Mouse (Mus musculus): ENCODE results near the gene Ttll8. TPM values are rescaled to one million over a fixed set of nuclear protein-coding genes. Genes with fewer than 3 reads are reported as not detected.

The Ttll8 gene
- polyA plus RNA-seq, 1 experiment from 2014 or later = not detected

DNA sequence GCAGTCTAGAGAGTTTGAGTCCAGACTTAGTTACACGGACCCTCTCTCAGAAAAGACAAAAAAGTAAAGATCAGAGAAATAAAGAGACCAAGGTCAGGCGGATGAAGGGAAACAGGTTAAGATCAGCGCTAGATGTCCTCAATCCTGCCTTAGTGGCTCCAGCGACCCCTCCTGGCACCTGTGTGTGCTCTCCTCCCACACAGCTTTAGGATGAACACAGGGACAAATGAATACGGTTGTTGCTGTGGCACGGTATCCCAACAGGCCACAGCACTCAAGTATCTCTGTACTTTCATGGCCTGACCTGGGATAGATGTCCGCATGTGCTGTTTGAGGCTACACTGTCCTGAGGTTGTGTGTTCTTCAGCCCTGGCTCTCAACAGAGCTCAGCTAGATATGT, 59.1 kb downstream of the Ttll8 start:
- Histone ChIP-seq H3K9me3 (ENCODE audit: control insufficient read depth, low read length) (no peaks in the 10 kb centered on the region), H3K4me2 (replicated peaks; ENCODE audit: low read depth, low read length) (no peak overlapping the region), H3K9ac (ENCODE audit: low read depth, low read length) (no peak overlapping the region), H3K4me3 (ENCODE audit: low read depth, low read length) (no peak overlapping the region), H3K27me3 (ENCODE audit: control insufficient read depth, insufficient read depth, low read length) (no peaks in the 10 kb centered on the region; the same call in 1 of the 2 replicates), H3K27ac (ENCODE audit: low read depth, low read length) (no peak overlapping the region), H3K4me1 (replicated peaks; ENCODE audit: control insufficient read depth, insufficient read depth, low read length) (no peaks in the 10 kb centered on the region), H3K36me3 (ENCODE audit: control insufficient read depth, insufficient read depth, low read length) (no peaks in the 10 kb centered on the region)
- DNase-seq (ENCODE audit: low spot score) (no peak), ATAC-seq (ENCODE audit: low FRiP score) (no peak)
- 64% methylated on average over 7 of the region's 7 CpGs for WGBS

DNA sequence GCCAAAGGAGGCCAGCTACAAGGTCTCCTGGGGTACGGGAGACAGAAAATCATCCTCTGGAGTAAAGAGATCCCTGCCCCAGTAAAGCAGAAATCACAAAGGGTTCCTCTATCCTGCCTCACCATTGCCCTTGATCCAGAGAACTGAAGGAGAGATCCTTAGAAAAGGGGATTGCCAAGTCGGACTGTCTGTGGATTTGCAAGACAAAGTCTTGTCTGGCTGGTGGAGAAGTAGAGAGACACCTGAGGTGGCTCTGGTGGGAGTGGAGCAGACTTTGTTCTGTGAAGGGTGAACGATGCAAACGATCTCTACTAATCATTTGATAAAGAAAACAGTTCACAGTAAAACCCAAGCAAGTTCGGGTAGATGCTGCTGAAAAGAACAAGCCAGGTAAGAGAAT, 61.3 kb downstream of the Ttll8 start:
- Histone ChIP-seq H3K27ac (ENCODE audit: low read depth, low read length) (no peak overlapping the region), H3K4me3 (ENCODE audit: low read depth, low read length) (no peak overlapping the region), H3K4me1 (replicated peaks; ENCODE audit: control insufficient read depth, insufficient read depth, low read length) (no peaks in the 10 kb centered on the region), H3K9ac (ENCODE audit: low read depth, low read length) (no peak overlapping the region), H3K4me2 (replicated peaks; ENCODE audit: low read depth, low read length) (no peak overlapping the region), H3K9me3 (ENCODE audit: control insufficient read depth, low read length) (no peaks in the 10 kb centered on the region), H3K27me3 (ENCODE audit: control insufficient read depth, insufficient read depth, low read length) (no peaks in the 10 kb centered on the region; the same call in 1 of the 2 replicates), H3K36me3 (ENCODE audit: control insufficient read depth, insufficient read depth, low read length) (no peaks in the 10 kb centered on the region)
- DNase-seq (ENCODE audit: low spot score) = no peak
- no peak for ATAC-seq (ENCODE audit: low FRiP score)
- WGBS = 82% methylated on average over 5 of the region's 5 CpGs

DNA sequence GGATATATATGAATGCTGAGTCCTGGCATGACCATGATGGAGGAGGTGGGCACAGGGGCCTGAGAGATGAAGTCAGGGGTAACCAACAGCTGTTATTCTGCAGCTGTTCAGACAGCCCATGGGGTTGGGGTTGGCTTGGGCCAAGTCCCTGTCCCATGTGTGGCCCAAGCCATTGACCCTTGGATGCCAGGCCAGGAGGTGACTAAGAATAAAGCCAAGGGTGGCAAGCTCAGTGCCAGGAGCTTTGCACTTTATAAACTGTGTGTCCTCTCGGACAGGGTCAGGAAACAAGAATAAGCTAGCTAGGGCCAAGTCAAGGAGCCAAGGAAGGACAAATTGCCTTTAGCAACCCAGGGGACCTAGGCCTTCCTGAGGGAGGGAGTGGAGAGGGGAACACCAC, 62.0 kb downstream of the Ttll8 start:
- H3K9ac ChIP-seq (ENCODE audit: low read depth, low read length) = no peak overlapping the region
- WGBS = 93% methylated on average over 1 of the region's 1 CpGs

DNA sequence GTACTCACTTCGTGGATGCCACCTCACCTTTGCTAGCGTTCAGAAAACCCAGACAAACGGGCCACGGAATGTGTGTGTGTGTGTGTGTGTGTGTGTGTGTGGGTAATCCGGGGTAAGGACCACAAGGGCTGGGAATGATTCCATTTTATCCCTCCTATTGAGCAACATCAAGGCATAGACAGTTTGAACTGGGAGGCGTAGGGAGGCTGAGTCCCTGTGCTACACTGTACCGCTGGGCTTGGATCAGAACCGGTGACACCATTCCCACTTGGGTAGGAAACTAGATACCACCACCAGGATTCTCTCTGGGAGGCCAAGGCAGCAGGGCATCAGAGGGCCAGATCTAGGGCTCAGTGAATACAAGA, 62.6 kb downstream of the Ttll8 start:
- WGBS = 66% methylated on average over 8 of the region's 8 CpGs
- Histone ChIP-seq H3K27me3 (ENCODE audit: control insufficient read depth, insufficient read depth, low read length) (no peaks in the 10 kb centered on the region; the same call in 1 of the 2 replicates), H3K36me3 (ENCODE audit: control insufficient read depth, insufficient read depth, low read length) (no peaks in the 10 kb centered on the region), H3K9ac (ENCODE audit: low read depth, low read length) (no peak overlapping the region), H3K27ac (ENCODE audit: low read depth, low read length) (no peak overlapping the region), H3K4me3 (ENCODE audit: low read depth, low read length) (no peak overlapping the region), H3K4me2 (replicated peaks; ENCODE audit: low read depth, low read length) (peak overlapping the region; percentile 91; the same call in 1 of the 2 replicates), H3K9me3 (ENCODE audit: control insufficient read depth, low read length) (no peaks in the 10 kb centered on the region), H3K4me1 (replicated peaks; ENCODE audit: control insufficient read depth, insufficient read depth, low read length) (no peaks in the 10 kb centered on the region)
- no peak for ATAC-seq (ENCODE audit: low FRiP score)
- no peak for DNase-seq (ENCODE audit: low spot score)

More for the DNA sequence above, 62.0 kb downstream of the Ttll8 start:
- Histone ChIP-seq H3K4me2 (replicated peaks; ENCODE audit: low read depth, low read length) (no peak overlapping the region), H3K4me3 (ENCODE audit: low read depth, low read length) (no peak overlapping the region), H3K4me1 (replicated peaks; ENCODE audit: control insufficient read depth, insufficient read depth, low read length) (no peaks in the 10 kb centered on the region), H3K36me3 (ENCODE audit: control insufficient read depth, insufficient read depth, low read length) (no peaks in the 10 kb centered on the region), H3K27me3 (ENCODE audit: control insufficient read depth, insufficient read depth, low read length) (no peaks in the 10 kb centered on the region; the same call in 1 of the 2 replicates), H3K9me3 (ENCODE audit: control insufficient read depth, low read length) (no peaks in the 10 kb centered on the region), H3K27ac (ENCODE audit: low read depth, low read length) (no peak overlapping the region)
- DNase-seq (ENCODE audit: low spot score) (no peak), ATAC-seq (ENCODE audit: low FRiP score) (no peak)

DNA sequence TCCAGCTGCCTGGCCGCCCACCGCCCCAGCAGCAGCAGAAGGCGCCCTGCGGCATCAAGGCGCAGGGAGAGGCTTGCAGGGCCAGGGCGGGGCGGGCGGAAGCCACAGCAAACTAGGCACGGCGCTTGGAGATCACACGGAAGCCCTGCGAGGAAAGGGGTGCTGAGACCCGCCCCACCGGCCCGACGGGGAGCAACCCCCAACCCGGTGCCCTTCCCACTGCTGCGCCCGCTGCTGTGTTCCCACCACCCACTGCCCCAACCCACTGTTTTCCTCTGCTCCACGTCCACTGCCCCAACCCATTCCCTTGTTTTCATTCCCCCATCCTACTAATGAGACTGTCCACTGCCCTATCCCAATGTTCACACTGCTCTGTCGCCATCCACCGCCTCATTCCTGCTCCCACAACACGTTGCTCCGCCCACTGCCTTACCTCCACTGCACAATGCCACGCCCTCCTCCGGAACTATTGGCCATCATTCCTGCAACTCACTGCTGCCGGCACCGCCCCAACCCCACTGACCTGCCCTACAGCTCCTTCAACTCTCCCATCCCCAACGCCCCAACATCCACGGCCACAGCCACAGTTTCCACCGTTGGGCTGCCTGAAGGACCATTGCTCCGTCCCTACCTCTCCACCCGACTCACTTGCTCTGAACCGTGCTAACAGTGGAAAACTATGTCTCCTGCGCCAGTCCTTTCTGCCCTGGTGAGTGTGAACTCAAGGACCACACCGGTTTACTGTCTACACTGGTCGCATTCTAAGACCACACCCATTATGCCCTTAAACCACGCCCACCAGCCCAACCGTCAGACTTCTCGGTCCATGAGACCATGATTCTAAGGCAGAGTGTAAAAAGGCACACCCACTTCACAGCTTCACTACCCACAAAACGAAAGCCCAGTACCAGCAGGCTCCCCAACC, 63.2 kb downstream of the Ttll8 start:
- Histone ChIP-seq H3K4me2 (replicated peaks; ENCODE audit: low read depth, low read length) (peak overlapping the region; percentile 91), H3K4me3 (ENCODE audit: low read depth, low read length) (peak overlapping the region; percentile 47), H3K9ac (ENCODE audit: low read depth, low read length) (peak overlapping the region; percentile 68), H3K4me1 (replicated peaks; ENCODE audit: control insufficient read depth, insufficient read depth, low read length) (no peaks in the 10 kb centered on the region), H3K36me3 (ENCODE audit: control insufficient read depth, insufficient read depth, low read length) (no peaks in the 10 kb centered on the region), H3K9me3 (ENCODE audit: control insufficient read depth, low read length) (no peaks in the 10 kb centered on the region), H3K27ac (ENCODE audit: low read depth, low read length) (no peak overlapping the region), H3K27me3 (ENCODE audit: control insufficient read depth, insufficient read depth, low read length) (no peaks in the 10 kb centered on the region; the same call in 1 of the 2 replicates)
- DNase-seq (ENCODE audit: low spot score) (peak; percentile 83), ATAC-seq (ENCODE audit: low FRiP score) (peak; percentile 91)
- 1% methylated on average over 41 of the region's 41 CpGs for WGBS

DNA sequence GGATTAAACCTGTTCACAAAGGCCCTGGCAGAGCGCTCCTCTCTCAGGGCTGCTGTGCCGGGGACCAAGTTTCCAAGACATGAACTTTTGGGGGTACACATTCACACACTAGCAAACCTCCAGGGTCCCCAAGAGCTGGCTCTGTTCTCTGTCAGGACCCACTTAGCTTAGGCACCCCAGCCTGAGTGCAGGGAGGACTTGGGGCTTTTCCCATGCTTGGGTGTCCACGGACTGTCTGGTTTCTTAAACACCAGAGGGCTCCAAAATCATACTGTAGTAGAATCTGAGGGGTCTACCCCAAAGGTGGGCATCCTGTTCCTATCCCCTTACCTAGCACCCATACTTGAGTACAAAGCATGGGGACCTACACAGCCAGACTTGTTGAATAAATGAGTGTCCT, 64.2 kb downstream of the Ttll8 start:
- Histone ChIP-seq H3K4me3 (ENCODE audit: low read depth, low read length) (peak overlapping the region; percentile 47; the same call in 1 of the 2 replicates), H3K9me3 (ENCODE audit: control insufficient read depth, low read length) (no peaks in the 10 kb centered on the region), H3K36me3 (ENCODE audit: control insufficient read depth, insufficient read depth, low read length) (no peaks in the 10 kb centered on the region), H3K27me3 (ENCODE audit: control insufficient read depth, insufficient read depth, low read length) (no peaks in the 10 kb centered on the region; the same call in 1 of the 2 replicates), H3K9ac (ENCODE audit: low read depth, low read length) (no peak overlapping the region), H3K4me1 (replicated peaks; ENCODE audit: control insufficient read depth, insufficient read depth, low read length) (no peaks in the 10 kb centered on the region), H3K27ac (ENCODE audit: low read depth, low read length) (no peak overlapping the region), H3K4me2 (replicated peaks; ENCODE audit: low read depth, low read length) (peak overlapping the region; percentile 91)
- ATAC-seq (ENCODE audit: low FRiP score) = no peak
- WGBS = 82% methylated on average over 3 of the region's 3 CpGs
- peak; percentile 2 for DNase-seq (ENCODE audit: low spot score)

DNA sequence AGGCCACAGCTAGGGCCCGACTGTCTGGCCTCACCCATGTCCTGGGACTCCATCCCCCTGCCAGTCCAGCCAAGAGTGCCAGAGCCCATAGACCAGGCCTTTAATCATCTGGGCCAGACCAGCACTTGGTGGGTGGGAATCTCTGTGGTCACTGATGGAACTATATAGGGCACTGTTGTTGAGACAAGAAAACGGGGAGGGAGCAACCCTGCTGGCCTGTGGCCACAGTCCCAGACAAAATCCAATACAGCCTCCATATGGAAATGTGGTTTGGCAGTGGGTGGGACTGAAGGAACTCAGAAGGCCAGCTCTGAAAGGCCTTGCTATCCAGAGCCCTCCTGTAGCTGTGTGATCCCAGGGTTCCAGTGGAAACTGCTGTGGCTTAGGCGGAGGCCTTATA, 65.2 kb downstream of the Ttll8 start:
- WGBS = 73% methylated on average over 3 of the region's 3 CpGs
- Histone ChIP-seq H3K4me2 (replicated peaks; ENCODE audit: low read depth, low read length) (no peak overlapping the region), H3K27me3 (ENCODE audit: control insufficient read depth, insufficient read depth, low read length) (no peaks in the 10 kb centered on the region; the same call in 1 of the 2 replicates), H3K9me3 (ENCODE audit: control insufficient read depth, low read length) (no peaks in the 10 kb centered on the region), H3K36me3 (ENCODE audit: control insufficient read depth, insufficient read depth, low read length) (no peaks in the 10 kb centered on the region), H3K4me1 (replicated peaks; ENCODE audit: control insufficient read depth, insufficient read depth, low read length) (no peaks in the 10 kb centered on the region), H3K9ac (ENCODE audit: low read depth, low read length) (no peak overlapping the region), H3K27ac (ENCODE audit: low read depth, low read length) (no peak overlapping the region), H3K4me3 (ENCODE audit: low read depth, low read length) (no peak overlapping the region)
- DNase-seq (ENCODE audit: low spot score) = no peak
- no peak for ATAC-seq (ENCODE audit: low FRiP score)

DNA sequence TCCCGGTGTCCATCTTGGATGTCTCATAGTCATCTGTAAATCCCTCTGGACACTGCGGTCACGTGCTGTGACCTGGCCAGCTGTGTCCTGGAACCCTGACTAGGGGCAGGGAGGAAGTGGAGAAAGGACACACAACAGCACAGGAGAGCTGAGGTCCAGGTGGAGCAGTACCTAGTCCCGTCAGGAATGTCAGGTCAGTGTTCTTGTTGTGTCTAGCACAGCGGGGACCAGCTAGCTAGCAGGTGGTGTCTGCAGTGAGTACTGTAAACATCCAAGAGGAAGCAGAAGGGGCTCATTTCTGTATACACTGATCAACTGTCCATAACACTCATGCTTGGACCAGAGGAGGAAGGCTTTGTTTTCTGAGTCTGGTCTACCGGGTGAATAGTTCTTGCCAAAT, 68.8 kb downstream of the Ttll8 start:
- no peak overlapping the region for H3K4me3 ChIP-seq (ENCODE audit: low read depth, low read length)
- no peaks in the 10 kb centered on the region; the same call in none of the 2 replicates for H3K27me3 ChIP-seq (ENCODE audit: control insufficient read depth, insufficient read depth, low read length)
- no peaks in the 10 kb centered on the region for H3K9me3 ChIP-seq (ENCODE audit: control insufficient read depth, low read length)
- no peak overlapping the region for H3K9ac ChIP-seq (ENCODE audit: low read depth, low read length)
- no peak for ATAC-seq (ENCODE audit: low FRiP score)
- WGBS = 82% methylated on average over 6 of the region's 6 CpGs
- H3K4me2 ChIP-seq (replicated peaks; ENCODE audit: low read depth, low read length) = no peak overlapping the region
- no peak overlapping the region for H3K27ac ChIP-seq (ENCODE audit: low read depth, low read length)
- no peak for DNase-seq (ENCODE audit: low spot score)
- no peaks in the 10 kb centered on the region for H3K36me3 ChIP-seq (ENCODE audit: control insufficient read depth, insufficient read depth, low read length)
- no peaks in the 10 kb centered on the region for H3K4me1 ChIP-seq (replicated peaks; ENCODE audit: control insufficient read depth, insufficient read depth, low read length)

DNA sequence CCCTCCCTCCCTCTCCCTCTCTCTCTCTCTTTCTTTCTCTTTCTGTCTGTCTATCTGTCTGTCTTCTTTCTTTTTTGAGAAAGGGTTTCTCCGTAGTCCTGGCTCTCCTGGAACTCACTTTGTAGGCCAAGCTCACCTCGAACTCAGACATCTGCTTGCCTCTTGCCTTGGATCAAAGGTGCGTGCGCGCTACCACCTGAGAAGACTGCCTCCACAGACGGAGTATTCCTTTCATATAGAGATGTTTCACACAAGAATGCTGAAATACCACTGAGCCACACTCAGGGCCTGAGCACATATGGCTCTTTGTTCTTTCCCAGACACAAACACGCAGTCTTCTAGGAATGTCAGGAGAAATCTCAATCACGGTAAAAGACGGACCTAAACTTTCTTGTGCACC, 70.9 kb downstream of the Ttll8 start:
- no peaks in the 10 kb centered on the region for H3K36me3 ChIP-seq (ENCODE audit: control insufficient read depth, insufficient read depth, low read length)
- H3K27me3 ChIP-seq (ENCODE audit: control insufficient read depth, insufficient read depth, low read length) = no peaks in the 10 kb centered on the region; the same call in 1 of the 2 replicates
- DNase-seq (ENCODE audit: low spot score) (no peak), ATAC-seq (ENCODE audit: low FRiP score) (no peak)
- H3K4me3 ChIP-seq (ENCODE audit: low read depth, low read length) = no peak overlapping the region
- H3K27ac ChIP-seq (ENCODE audit: low read depth, low read length) = no peak overlapping the region
- no peak overlapping the region for H3K9ac ChIP-seq (ENCODE audit: low read depth, low read length)
- no peaks in the 10 kb centered on the region for H3K4me1 ChIP-seq (replicated peaks; ENCODE audit: control insufficient read depth, insufficient read depth, low read length)
- WGBS = 89% methylated on average over 9 of the region's 9 CpGs
- no peaks in the 10 kb centered on the region for H3K9me3 ChIP-seq (ENCODE audit: control insufficient read depth, low read length)
- no peak overlapping the region for H3K4me2 ChIP-seq (replicated peaks; ENCODE audit: low read depth, low read length)

All from hindbrain, embryonic 11.5 days (tissue).